Mouse (Mus musculus): ENCODE results near the gene Zfp455.
"Not testable (repeated sequence)": the region's sequence is repeated elsewhere in the genome, so short reads cannot be mapped to it uniquely, and the experiment has no call there.

Gene Zfp455

GRCm38 (mm10) chr13:67194340-67194894, at the start of gene Zfp455:
Zfp455 (plus strand) TSS chr13:67194506.
- peak; percentile 70 for DNase-seq (ENCODE audit: low spot score)

GRCm38 (mm10) chr13:67166122-67166521, 28.2 kb upstream of the Zfp455 start:
- DNase-seq (ENCODE audit: low spot score), result not testable (repeated sequence)

GRCm38 (mm10) chr13:67172991-67173722, 21.1 kb upstream of the Zfp455 start, which contains the start of gene Rsl1:
Rsl1 (plus strand) TSS chr13:67173182.
- DNase-seq (ENCODE audit: low spot score), result peak; percentile 79

GRCm38 (mm10) chr13:67173723-67174055, 20.6 kb upstream of the Zfp455 start:
- DNase-seq (ENCODE audit: low spot score), result no peak

GRCm38 (mm10) chr13:67201656-67202055, 7.3 kb downstream of the Zfp455 start:
- peak; percentile 16 for DNase-seq (ENCODE audit: low spot score)

- no peak for DNase-seq (ENCODE audit: low spot score)
Measured at GRCm38 (mm10) chr13:67214015-67214607, 19.8 kb downstream of the Zfp455 start.
